29 mouse cellular contexts compared by ENCODE assay signal in the genomic region with DNA sequence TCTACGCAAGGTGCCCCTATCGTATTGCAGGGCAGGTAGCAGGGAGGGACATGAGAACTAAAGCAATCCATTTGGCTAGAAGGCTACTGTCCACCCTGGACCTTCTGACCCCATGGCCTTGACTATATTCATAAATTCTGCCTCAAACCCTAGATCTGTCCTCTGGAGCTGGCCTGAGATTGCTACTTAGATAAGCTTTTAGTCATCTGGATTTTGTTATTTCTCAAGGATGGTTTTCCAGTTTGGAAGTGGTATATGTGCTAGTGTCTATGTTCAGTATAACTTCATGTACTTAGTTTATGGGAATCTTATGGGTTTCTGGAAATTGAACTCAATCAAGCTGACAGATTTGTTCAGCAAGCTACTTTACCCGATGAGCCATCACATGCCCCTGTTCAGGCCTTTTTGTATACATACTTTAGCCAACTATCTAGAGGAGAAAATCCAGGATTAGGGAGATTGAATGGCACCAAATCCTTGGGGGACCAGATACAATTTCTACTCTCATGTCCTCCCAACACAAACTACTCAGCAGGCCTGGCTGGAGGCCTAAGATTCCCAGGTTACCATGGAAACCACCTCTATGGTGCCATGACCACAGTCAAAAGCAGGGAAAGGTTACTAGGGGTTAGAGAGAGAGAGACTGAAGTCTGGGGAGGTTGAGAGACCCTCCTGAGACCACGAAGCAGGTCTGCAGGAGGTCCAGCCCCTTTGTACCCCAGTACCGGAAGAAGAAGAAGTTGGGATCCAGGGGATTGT. TPM values are rescaled to one million over a fixed set of nuclear protein-coding genes. Genes with fewer than 3 reads are reported as not detected.
DNase-seq lines count a peak whose midpoint lies in the region; ATAC-seq and TF ChIP-seq lines count a peak whose summit lies in the region.
"Had no signal": no experiment of that assay in that cellular context is flagged by ENCODE, and none has a peak within 500 bp of the region (broad histone marks: within the 10 kb centered on the region; RNA-seq: fewer than 3 reads in every experiment).

No protein-coding gene starts in this region.

- TF ChIP-seq CTCF in midbrain, postnatal 0 days (IDR thresholded peaks at IDR 0.05), result no peak

- no peaks in the 10 kb centered on the region for H3K9me3 ChIP-seq in embryonic facial prominence, embryonic 11.5 days (replicated peaks; ENCODE audit: control insufficient read depth, low read length)
- H3K9me3 ChIP-seq in embryonic facial prominence, embryonic 10.5 days, result no peaks in the 10 kb centered on the region
- no peaks in the 10 kb centered on the region for H3K9me3 ChIP-seq in liver, embryonic 11.5 days (ENCODE audit: control insufficient read depth, low read length)
- H3K9me3 ChIP-seq in midbrain, embryonic 14.5 days (ENCODE audit: control insufficient read depth, low read length), result no peaks in the 10 kb centered on the region
- H3K9me3 ChIP-seq in midbrain, embryonic 16.5 days (replicated peaks; ENCODE audit: control insufficient read depth, low read length, poor library complexity, severe bottlenecking), result no peaks in the 10 kb centered on the region
- H3K9me3 ChIP-seq in midbrain, postnatal 0 days (ENCODE audit: low read length), result no peaks in the 10 kb centered on the region
- H3K9me3 ChIP-seq: embryonic facial prominence, embryonic 15.5 days; forebrain, embryonic 13.5 days; limb, embryonic 12.5 days; neural tube, embryonic 15.5 days; stomach, embryonic 15.5 days had no signal

- no peaks in the 10 kb centered on the region for H3K36me3 ChIP-seq in embryonic facial prominence, embryonic 11.5 days (replicated peaks; ENCODE audit: control insufficient read depth, insufficient read depth, low read depth, low read length)
- H3K36me3 ChIP-seq in embryonic facial prominence, embryonic 10.5 days (replicated peaks), result no peaks in the 10 kb centered on the region
- H3K36me3 ChIP-seq in liver, embryonic 11.5 days (ENCODE audit: control insufficient read depth, insufficient read depth, low read length), result no peaks in the 10 kb centered on the region
- no peaks in the 10 kb centered on the region for H3K36me3 ChIP-seq in midbrain, embryonic 14.5 days (ENCODE audit: control insufficient read depth, insufficient read depth, low read length)
- H3K36me3 ChIP-seq in midbrain, embryonic 16.5 days (ENCODE audit: control insufficient read depth, insufficient read depth, low read length), result no peaks in the 10 kb centered on the region
- no peaks in the 10 kb centered on the region for H3K36me3 ChIP-seq in midbrain, postnatal 0 days (ENCODE audit: insufficient read depth, low read length)
- H3K36me3 ChIP-seq: embryonic facial prominence, embryonic 15.5 days; limb, embryonic 12.5 days; neural tube, embryonic 15.5 days; stomach, embryonic 15.5 days had no signal

- DNase-seq in embryonic facial prominence, embryonic 11.5 days (ENCODE audit: low spot score), result peak; percentile 11
- no peak for DNase-seq in embryonic facial prominence, embryonic 10.5 days (ENCODE audit: low spot score)
- no peak for DNase-seq in liver, embryonic 11.5 days (ENCODE audit: low spot score)
- DNase-seq in liver, result no peak
- DNase-seq in midbrain, embryonic 14.5 days, result peak; percentile 41
- peak; percentile 55 for DNase-seq in midbrain, postnatal 0 days (ENCODE audit: low spot score)
- DNase-seq in testis, postnatal 14 days (ENCODE audit: low spot score), result no peak
- DNase-seq: adrenal gland, adult 8-10 months; B cell, adult 2 months; cerebellum, adult 8-10 months; gastrocnemius, postnatal 14 days; heart, postnatal 14 days; layer of hippocampus, postnatal 36 days; retina, postnatal 1 day; right cerebral cortex, postnatal 14 days had no signal

- H3K27ac ChIP-seq in embryonic facial prominence, embryonic 11.5 days (replicated peaks; ENCODE audit: low read depth, low read length), result no peak overlapping the region
- H3K27ac ChIP-seq in embryonic facial prominence, embryonic 10.5 days (replicated peaks), result no peak overlapping the region
- H3K27ac ChIP-seq in liver, embryonic 11.5 days (ENCODE audit: low read depth, low read length), result peak overlapping the region; percentile 64; the same call in 1 of the 2 replicates
- no peak overlapping the region for H3K27ac ChIP-seq in midbrain, embryonic 14.5 days (replicated peaks; ENCODE audit: low read depth, low read length)
- no peak overlapping the region for H3K27ac ChIP-seq in midbrain, embryonic 16.5 days (ENCODE audit: low read length)
- H3K27ac ChIP-seq in midbrain, postnatal 0 days (ENCODE audit: low read depth, low read length), result no peak overlapping the region
- H3K27ac ChIP-seq: embryonic facial prominence, embryonic 15.5 days; forebrain, embryonic 13.5 days; limb, embryonic 12.5 days; liver, embryonic 14.5 days; neural tube, embryonic 15.5 days; stomach, embryonic 15.5 days had no signal

- H3K4me1 ChIP-seq in embryonic facial prominence, embryonic 11.5 days (ENCODE audit: control insufficient read depth, insufficient read depth, low read length), result no peaks in the 10 kb centered on the region
- peaks cover 55% of the 10 kb centered on the region for H3K4me1 ChIP-seq in embryonic facial prominence, embryonic 10.5 days
- H3K4me1 ChIP-seq in liver, embryonic 11.5 days (replicated peaks; ENCODE audit: control insufficient read depth, insufficient read depth, low read length), result peaks cover 29% of the 10 kb centered on the region
- peaks cover 7% of the 10 kb centered on the region for H3K4me1 ChIP-seq in midbrain, embryonic 14.5 days (ENCODE audit: control insufficient read depth, insufficient read depth, low read length)
- H3K4me1 ChIP-seq in midbrain, embryonic 16.5 days (ENCODE audit: control insufficient read depth, insufficient read depth, low read length), result no peaks in the 10 kb centered on the region
- no peaks in the 10 kb centered on the region for H3K4me1 ChIP-seq in midbrain, postnatal 0 days (ENCODE audit: insufficient read depth, low read length)
- H3K4me1 ChIP-seq: embryonic facial prominence, embryonic 15.5 days; forebrain, embryonic 13.5 days had no signal

- H3K4me2 ChIP-seq in embryonic facial prominence, embryonic 11.5 days (ENCODE audit: low read depth, low read length), result no peak overlapping the region
- no peak overlapping the region for H3K4me2 ChIP-seq in liver, embryonic 11.5 days
- no peak overlapping the region for H3K4me2 ChIP-seq in midbrain, embryonic 14.5 days (ENCODE audit: low read length)
- no peak overlapping the region for H3K4me2 ChIP-seq in midbrain, embryonic 16.5 days (ENCODE audit: low read length)
- no peak overlapping the region for H3K4me2 ChIP-seq in midbrain, postnatal 0 days (ENCODE audit: low read depth, low read length, poor library complexity, severe bottlenecking)
- H3K4me2 ChIP-seq: embryonic facial prominence, embryonic 15.5 days; forebrain, embryonic 13.5 days; limb, embryonic 12.5 days; lung, embryonic 14.5 days; neural tube, embryonic 15.5 days; stomach, embryonic 15.5 days had no signal

- H3K27me3 ChIP-seq in embryonic facial prominence, embryonic 11.5 days (ENCODE audit: control insufficient read depth, insufficient read depth, low read length), result no peaks in the 10 kb centered on the region
- H3K27me3 ChIP-seq in embryonic facial prominence, embryonic 10.5 days (replicated peaks; ENCODE audit: low read depth, poor library complexity, severe bottlenecking), result 0 out of 2 replicates have a peak, but pooled peaks cover 12% of the 10 kb centered on the region
- H3K27me3 ChIP-seq in liver, embryonic 11.5 days (replicated peaks; ENCODE audit: control insufficient read depth, insufficient read depth, low read length), result no peaks in the 10 kb centered on the region
- H3K27me3 ChIP-seq in midbrain, embryonic 14.5 days (ENCODE audit: control insufficient read depth, insufficient read depth, low read length), result no peaks in the 10 kb centered on the region
- H3K27me3 ChIP-seq in midbrain, embryonic 16.5 days (ENCODE audit: control insufficient read depth, insufficient read depth, low read depth, low read length), result no peaks in the 10 kb centered on the region
- no peaks in the 10 kb centered on the region for H3K27me3 ChIP-seq in midbrain, postnatal 0 days (ENCODE audit: insufficient read depth, low read length)
- H3K27me3 ChIP-seq: embryonic facial prominence, embryonic 15.5 days; forebrain, embryonic 13.5 days; limb, embryonic 12.5 days; neural tube, embryonic 15.5 days; stomach, embryonic 15.5 days had no signal

- ATAC-seq in embryonic facial prominence, embryonic 11.5 days (replicated peaks; ENCODE audit: insufficient number of reproducible peaks, low FRiP score, low TSS enrichment, low read depth), result no peak
- no peak for ATAC-seq in liver, embryonic 11.5 days (replicated peaks; ENCODE audit: low FRiP score)
- no peak for ATAC-seq in midbrain, embryonic 14.5 days (ENCODE audit: low FRiP score, low TSS enrichment)
- no peak for ATAC-seq in midbrain, embryonic 16.5 days
- no peak for ATAC-seq in midbrain, postnatal 0 days (ENCODE audit: low FRiP score)
- ATAC-seq: activated CD4-positive, CD25-positive, alpha-beta regulatory T cell, adult 4 months; forebrain, embryonic 13.5 days had no signal

- no peak overlapping the region for H3K4me3 ChIP-seq in embryonic facial prominence, embryonic 11.5 days (ENCODE audit: low read depth, low read length)
- H3K4me3 ChIP-seq in embryonic facial prominence, embryonic 10.5 days, result no peak overlapping the region
- H3K4me3 ChIP-seq in liver, embryonic 11.5 days (ENCODE audit: low read depth, low read length), result no peak overlapping the region
- H3K4me3 ChIP-seq in midbrain, embryonic 14.5 days (replicated peaks; ENCODE audit: low read depth, low read length), result no peak overlapping the region
- H3K4me3 ChIP-seq in midbrain, embryonic 16.5 days (ENCODE audit: low read depth, low read length), result no peak overlapping the region
- H3K4me3 ChIP-seq in midbrain, postnatal 0 days (ENCODE audit: low read depth, low read length), result no peak overlapping the region
- H3K4me3 ChIP-seq: embryonic facial prominence, embryonic 15.5 days; forebrain, embryonic 13.5 days; limb, embryonic 12.5 days; neural tube, embryonic 15.5 days; stomach, embryonic 15.5 days had no signal

- 68% methylated on average over 5 of the region's 5 CpGs for WGBS in embryonic facial prominence, embryonic 11.5 days
- WGBS in embryonic facial prominence, embryonic 10.5 days, result 74% methylated on average over 5 of the region's 5 CpGs
- WGBS in liver, embryonic 11.5 days, result 81% methylated on average over 5 of the region's 5 CpGs
- 44% methylated on average over 5 of the region's 5 CpGs for WGBS in midbrain, embryonic 14.5 days
- 49% methylated on average over 5 of the region's 5 CpGs for WGBS in midbrain, embryonic 16.5 days
- 45% methylated on average over 5 of the region's 5 CpGs for WGBS in midbrain, postnatal 0 days

- H3K9ac ChIP-seq in embryonic facial prominence, embryonic 11.5 days (replicated peaks; ENCODE audit: low read length), result no peak overlapping the region
- no peak overlapping the region for H3K9ac ChIP-seq in liver, embryonic 11.5 days (ENCODE audit: low read depth, low read length)
- H3K9ac ChIP-seq in midbrain, embryonic 14.5 days (replicated peaks; ENCODE audit: low read length), result no peak overlapping the region
- no peak overlapping the region for H3K9ac ChIP-seq in midbrain, embryonic 16.5 days (ENCODE audit: low read depth, low read length)
- H3K9ac ChIP-seq in midbrain, postnatal 0 days (replicated peaks; ENCODE audit: low read length, poor library complexity, severe bottlenecking), result no peak overlapping the region
- H3K9ac ChIP-seq: embryonic facial prominence, embryonic 15.5 days; forebrain, embryonic 13.5 days; limb, embryonic 12.5 days; liver, embryonic 14.5 days; lung, embryonic 14.5 days; neural tube, embryonic 15.5 days; stomach, embryonic 15.5 days had no signal

RNA-seq across cellular contexts. Expression of a gene that starts 5.9 kb away (rescaled TPM):
- 0.24 TPM in 1 of 2 replicates, not detected in the other for polyA plus RNA-seq in embryonic facial prominence, embryonic 11.5 days (2014; fragmentation: Nextera tagmentation; extraction: Ambion mirVana)
- 0.31 and 0.34 TPM in 2 replicates for polyA plus RNA-seq in embryonic facial prominence, embryonic 10.5 days (2016; fragmentation: Nextera tagmentation; extraction: Ambion mirVana)
- polyA plus RNA-seq in liver, embryonic 11.5 days (2014; fragmentation: Nextera tagmentation; extraction: Ambion mirVana), result 0.30 and 0.31 TPM in 2 replicates
- polyA plus RNA-seq in midbrain, embryonic 14.5 days (2014; fragmentation: Nextera tagmentation; extraction: Ambion mirVana), result 0.41 and 0.80 TPM in 2 replicates
- 0.68 and 0.80 TPM in 2 replicates for polyA plus RNA-seq in midbrain, embryonic 16.5 days (2015; fragmentation: Nextera tagmentation; extraction: Ambion mirVana)
- 0.90 and 3.2 TPM in 2 replicates for total RNA-seq in midbrain, postnatal 0 days (2014; rRNA removed)
- 0.32 and 0.44 TPM in 2 replicates for polyA plus RNA-seq in midbrain, postnatal 0 days (2015; fragmentation: Nextera tagmentation; extraction: Ambion mirVana)
- total RNA-seq: gastrocnemius, postnatal 14 days had no signal

RNA-seq across cellular contexts. Expression of a gene that starts 6.1 kb away (rescaled TPM):
- polyA plus RNA-seq in embryonic facial prominence, embryonic 11.5 days (2014; fragmentation: Nextera tagmentation; extraction: Ambion mirVana), result 3.8 and 5.7 TPM in 2 replicates
- polyA plus RNA-seq in embryonic facial prominence, embryonic 10.5 days (2016; fragmentation: Nextera tagmentation; extraction: Ambion mirVana), result 5.3 and 6.4 TPM in 2 replicates
- polyA plus RNA-seq in liver, embryonic 11.5 days (2014; fragmentation: Nextera tagmentation; extraction: Ambion mirVana), result 4.9 and 5.8 TPM in 2 replicates
- polyA plus RNA-seq in midbrain, embryonic 14.5 days (2014; fragmentation: Nextera tagmentation; extraction: Ambion mirVana), result 3.5 TPM in 2 replicates
- polyA plus RNA-seq in midbrain, embryonic 16.5 days (2015; fragmentation: Nextera tagmentation; extraction: Ambion mirVana), result 4.9 and 5.0 TPM in 2 replicates
- total RNA-seq in midbrain, postnatal 0 days (2014; rRNA removed), result 2.1 and 2.7 TPM in 2 replicates
- polyA plus RNA-seq in midbrain, postnatal 0 days (2015; fragmentation: Nextera tagmentation; extraction: Ambion mirVana), result 3.8 and 3.9 TPM in 2 replicates

RNA-seq across cellular contexts. Expression of a gene that starts 12.5 kb away (rescaled TPM):
- polyA plus RNA-seq in embryonic facial prominence, embryonic 11.5 days (2014; fragmentation: Nextera tagmentation; extraction: Ambion mirVana), result 47.8 and 54.3 TPM in 2 replicates
- 48.9 and 53.5 TPM in 2 replicates for polyA plus RNA-seq in embryonic facial prominence, embryonic 10.5 days (2016; fragmentation: Nextera tagmentation; extraction: Ambion mirVana)
- 57.2 and 60.5 TPM in 2 replicates for polyA plus RNA-seq in liver, embryonic 11.5 days (2014; fragmentation: Nextera tagmentation; extraction: Ambion mirVana)
- 50.5 and 51.1 TPM in 2 replicates for polyA plus RNA-seq in midbrain, embryonic 14.5 days (2014; fragmentation: Nextera tagmentation; extraction: Ambion mirVana)
- 46.9 and 48.5 TPM in 2 replicates for polyA plus RNA-seq in midbrain, embryonic 16.5 days (2015; fragmentation: Nextera tagmentation; extraction: Ambion mirVana)
- 43.8 and 72.8 TPM in 2 replicates for total RNA-seq in midbrain, postnatal 0 days (2014; rRNA removed)
- 42.0 and 44.9 TPM in 2 replicates for polyA plus RNA-seq in midbrain, postnatal 0 days (2015; fragmentation: Nextera tagmentation; extraction: Ambion mirVana)

RNA-seq across cellular contexts. Expression of a gene that starts 14.7 kb away (rescaled TPM):
- polyA plus RNA-seq in embryonic facial prominence, embryonic 11.5 days (2014; fragmentation: Nextera tagmentation; extraction: Ambion mirVana), result 0.21 TPM in 1 of 2 replicates, not detected in the other
- 0.54 and 0.60 TPM in 2 replicates for polyA plus RNA-seq in embryonic facial prominence, embryonic 10.5 days (2016; fragmentation: Nextera tagmentation; extraction: Ambion mirVana)
- 0.30 and 0.79 TPM in 2 replicates for polyA plus RNA-seq in liver, embryonic 11.5 days (2014; fragmentation: Nextera tagmentation; extraction: Ambion mirVana)
- 0.38 and 0.39 TPM in 2 replicates for polyA plus RNA-seq in midbrain, embryonic 14.5 days (2014; fragmentation: Nextera tagmentation; extraction: Ambion mirVana)
- 0.82 and 0.99 TPM in 2 replicates for polyA plus RNA-seq in midbrain, embryonic 16.5 days (2015; fragmentation: Nextera tagmentation; extraction: Ambion mirVana)
- 0.19 and 1.4 TPM in 2 replicates for total RNA-seq in midbrain, postnatal 0 days (2014; rRNA removed)
- 0.48 and 1.1 TPM in 2 replicates for polyA plus RNA-seq in midbrain, postnatal 0 days (2015; fragmentation: Nextera tagmentation; extraction: Ambion mirVana)
- total RNA-seq: adrenal gland, adult 8-10 months; adrenal gland, postnatal 4 days; granulocyte monocyte progenitor cell, adult 5-6 weeks; megakaryocyte-erythroid progenitor cell, adult 5-6 weeks had no signal
- polyA plus RNA-seq: activated CD4-positive, CD25-positive, alpha-beta regulatory T cell, adult 4 months; large intestine, adult 2 months; liver, embryonic 14.5 days had no signal

RNA-seq across cellular contexts. Expression of a gene that starts 28.7 kb away (rescaled TPM):
- polyA plus RNA-seq in embryonic facial prominence, embryonic 11.5 days (2014; fragmentation: Nextera tagmentation; extraction: Ambion mirVana), result 0.31 and 0.75 TPM in 2 replicates
- polyA plus RNA-seq in embryonic facial prominence, embryonic 10.5 days (2016; fragmentation: Nextera tagmentation; extraction: Ambion mirVana), result 0.52 and 0.57 TPM in 2 replicates
- 0.22 TPM in 1 of 2 replicates, not detected in the other for polyA plus RNA-seq in liver, embryonic 11.5 days (2014; fragmentation: Nextera tagmentation; extraction: Ambion mirVana)
- polyA plus RNA-seq in midbrain, embryonic 14.5 days (2014; fragmentation: Nextera tagmentation; extraction: Ambion mirVana), result 3.2 and 4.6 TPM in 2 replicates
- 3.2 and 3.5 TPM in 2 replicates for polyA plus RNA-seq in midbrain, embryonic 16.5 days (2015; fragmentation: Nextera tagmentation; extraction: Ambion mirVana)
- 2.5 and 3.8 TPM in 2 replicates for total RNA-seq in midbrain, postnatal 0 days (2014; rRNA removed)
- polyA plus RNA-seq in midbrain, postnatal 0 days (2015; fragmentation: Nextera tagmentation; extraction: Ambion mirVana), result 3.7 and 4.0 TPM in 2 replicates
- total RNA-seq: adrenal gland, adult 8-10 months; gastrocnemius, postnatal 14 days; granulocyte monocyte progenitor cell, adult 5-6 weeks; heart, postnatal 14 days; megakaryocyte-erythroid progenitor cell, adult 5-6 weeks had no signal
- polyA plus RNA-seq: large intestine, adult 2 months; limb, embryonic 12.5 days; lung, embryonic 14.5 days; urinary bladder, adult 2 months had no signal

Comparison
In these comparisons a context has a peak if more than half of its experiments do, and no peak if none do; other contexts are left out.
1. DNase-seq: peak in embryonic facial prominence, embryonic 11.5 days (single experiment), midbrain, embryonic 14.5 days (single experiment) and midbrain, postnatal 0 days (single experiment); none in embryonic facial prominence, embryonic 10.5 days (single experiment), liver, embryonic 11.5 days (single experiment), liver (single experiment) and testis, postnatal 14 days (single experiment).